Mouse (Mus musculus) cerebellum, adult 18-20 months (tissue): ENCODE measurements at regions not wholly inside any gene's neighbourhood (a gene's known extent, or its start where the extent isn't known, plus 50 kb on each side); places are given as distances from the start of the nearest gene placed in this dataset.

Experiments used
- DNase-seq, 2 experiments: peaks; one replicate each; pipeline ENCODE4 v3.0.0; 2021

GRCm38 (mm10) chr12:65644232-65644631 is 418.9 kb downstream of the Wdr20rt start:
- no peak for DNase-seq

- no peak for DNase-seq
Observed at GRCm38 (mm10) chr12:65656772-65657171, 431.5 kb downstream of the Wdr20rt start.

- no peak for DNase-seq
Observed at GRCm38 (mm10) chr12:65671673-65672072, 446.4 kb downstream of the Wdr20rt start.

- DNase-seq = no peak
Observed at GRCm38 (mm10) chr12:65673193-65673592, 447.9 kb downstream of the Wdr20rt start.

GRCm38 (mm10) chr12:65674916-65675660 is 449.8 kb downstream of the Wdr20rt start:
- DNase-seq = no peak

GRCm38 (mm10) chr12:65680335-65680734 is 455.0 kb downstream of the Wdr20rt start:
- no peak for DNase-seq

GRCm38 (mm10) chr12:65681826-65682225 is 456.5 kb downstream of the Wdr20rt start:
- no peak for DNase-seq

GRCm38 (mm10) chr12:65704985-65705384 is 479.7 kb downstream of the Wdr20rt start:
- no peak for DNase-seq

GRCm38 (mm10) chr12:65712304-65712703 is 487.0 kb downstream of the Wdr20rt start:
- no peak for DNase-seq
